8 mouse cellular contexts compared by ENCODE assay signal in genomic region chr8:11757568-11758481, GRCm38 (mm10). TPM values are rescaled to one million over a fixed set of nuclear protein-coding genes. Genes with fewer than 3 reads are reported as not detected.
DNase-seq lines count a peak whose midpoint lies in the region; ATAC-seq lines count a peak whose summit lies in the region.

No protein-coding gene starts in this region.

- peak; percentile 85 for ATAC-seq in inflammation-experienced regulatory T-cells, adult 6 months
- peak; percentile 93 for ATAC-seq in megakaryocyte progenitor cell, adult 5-6 weeks (replicated peaks; ENCODE audit: poor library complexity)

- peak; percentile 96 to 97 for DNase-seq in adrenal gland, adult 18-20 months (ENCODE audit: low spot score in 2 of 2)
- DNase-seq in embryo, embryonic 10.5 days (ENCODE audit: low spot score), result peak; percentile 89
- peak; percentile 91 for DNase-seq in gastrocnemius, postnatal 14 days
- peak; percentile 80 to 95 for DNase-seq in left cerebral cortex, postnatal 10 days (ENCODE audit: extremely low spot score in 1 of 2, low spot score in 2 of 2)
- DNase-seq in right cerebral cortex, postnatal 10 days (ENCODE audit: low spot score in 2 of 2), result peak; percentile 92 to 94
- DNase-seq in urinary bladder, postnatal 25 days (ENCODE audit: low spot score), result peak; percentile 94

- intact Hi-C loops in gastrocnemius, postnatal 14 days (cut with DNase I; ENCODE audit: low total_unique reads), result loop anchor here (10.0 kb wide), 1 partner anchor 167 kb away; no protein-coding TSS in a partner anchor
- intact Hi-C loops in left cerebral cortex, postnatal 10 days (cut with DNase I), result loop anchor here (5.0 kb wide), 1 partner anchor 34 kb away; no protein-coding TSS in a partner anchor

RNA-seq across cellular contexts. Expression of gene Arhgef7, which starts 30.3 kb away (rescaled TPM):
- total RNA-seq in adrenal gland, adult 18-20 months (2021), result 10 to 100 TPM; 36.6 to 38.3 TPM
- total RNA-seq in gastrocnemius, postnatal 14 days (2021), result 10 to 100 TPM; 54.5 to 64.7 TPM
- polyA plus RNA-seq in inflammation-experienced regulatory T-cells, adult 6 months (2017; shearing (Covaris generic)), result 10 to 100 TPM; 23.6 to 35.3 (median 32.0) TPM
- total RNA-seq in left cerebral cortex, postnatal 10 days (2021), result 100 to 1,000 TPM; 182 to 189 TPM
- 26.4 and 32.3 TPM in 2 replicates for total RNA-seq in megakaryocyte progenitor cell, adult 5-6 weeks (2015)
- total RNA-seq in megakaryocyte progenitor cell, adult 5-6 weeks (2017), result 20.4 and 36.0 TPM in 2 replicates

RNA-seq across cellular contexts. Expression of gene 1700016D06Rik, which starts 57.0 kb away (rescaled TPM):
- total RNA-seq in adrenal gland, adult 18-20 months (2021), result not detected
- total RNA-seq in gastrocnemius, postnatal 14 days (2021), result not detected
- polyA plus RNA-seq in inflammation-experienced regulatory T-cells, adult 6 months (2017; shearing (Covaris generic)), result not detected
- total RNA-seq in left cerebral cortex, postnatal 10 days (2021), result not detected
- not detected in 2 replicates for total RNA-seq in megakaryocyte progenitor cell, adult 5-6 weeks (2015)
- not detected in 2 replicates for total RNA-seq in megakaryocyte progenitor cell, adult 5-6 weeks (2017)

Comparison
In these comparisons a context has a peak if more than half of its experiments do, and no peak if none do; other contexts are left out.
1. Peak in every context shown above with its lines: DNase-seq and ATAC-seq.